Mouse (Mus musculus) cerebellum, postnatal 25 days (tissue): ENCODE results near the gene Ablim2.

ENCODE experiments used
- DNase-seq, 2 experiments: peaks; one replicate each; pipeline ENCODE4 v3.0.0; 2021; ENCODE audit warnings: mixed read lengths in 2 of 2

Gene Ablim2

DNA sequence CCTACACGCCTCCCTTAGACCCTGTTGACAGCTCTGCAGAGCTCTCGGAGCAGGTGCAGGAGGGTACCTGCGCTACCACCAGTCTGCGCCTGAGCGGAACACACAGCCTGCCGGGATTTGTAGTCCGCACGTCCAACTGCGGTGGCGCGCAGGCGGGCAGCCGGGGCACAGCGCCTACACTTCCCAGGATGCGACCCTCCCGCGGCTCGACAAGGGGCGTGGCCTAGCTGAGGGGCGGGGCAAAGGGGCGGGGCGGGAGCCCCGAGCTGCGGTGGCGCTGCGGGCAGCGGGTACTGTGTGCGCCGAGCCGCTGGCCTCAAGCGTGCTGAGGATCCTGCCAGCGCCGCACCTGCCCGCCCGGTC, at the start of gene Ablim2:
Ablim2 (plus strand) TSS at position 242 of the 363 bp plus-strand sequence.
- DNase-seq: peak; percentile 96 to 98

DNA sequence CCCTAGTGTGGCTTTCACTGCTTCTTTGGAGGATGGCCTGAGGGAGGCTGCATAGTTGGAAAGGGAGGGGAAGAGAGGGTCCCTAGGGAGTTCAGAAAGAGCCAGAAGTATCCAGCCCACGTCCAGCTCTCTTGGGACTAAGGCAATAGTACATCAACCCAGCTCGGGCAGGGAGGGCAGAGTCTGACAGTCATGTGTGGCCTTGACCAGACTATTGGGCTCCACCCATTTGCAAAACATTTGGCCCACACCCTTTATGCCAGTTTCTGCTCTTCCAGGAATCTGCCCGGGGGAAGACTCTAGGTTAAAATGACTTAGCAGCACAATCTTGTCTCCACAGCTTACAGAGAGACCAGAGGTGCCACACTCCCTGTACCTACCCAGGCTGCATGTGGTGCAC, 47.2 kb upstream of the Ablim2 start:
- no peak for DNase-seq

DNA sequence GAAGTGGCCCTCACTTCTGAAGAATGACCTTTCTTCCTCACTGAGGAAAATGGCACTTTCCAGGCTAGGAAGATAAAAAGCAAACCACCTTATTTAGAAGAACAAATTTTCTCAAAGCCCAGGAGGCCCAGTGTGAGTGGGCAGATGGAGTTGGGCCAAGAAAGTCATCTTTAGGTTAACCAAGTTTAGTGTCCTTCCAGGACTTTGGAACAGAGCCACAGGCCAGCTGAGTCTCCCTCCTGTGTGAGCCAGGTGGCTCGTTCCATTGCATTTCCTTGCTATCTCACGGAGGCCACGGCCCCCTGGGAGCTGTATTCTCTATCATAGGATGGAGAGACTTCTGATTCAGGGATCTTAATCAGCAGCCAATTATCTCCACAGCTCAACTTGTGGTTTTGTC, 46.7 kb upstream of the Ablim2 start:
- DNase-seq: no peak

DNA sequence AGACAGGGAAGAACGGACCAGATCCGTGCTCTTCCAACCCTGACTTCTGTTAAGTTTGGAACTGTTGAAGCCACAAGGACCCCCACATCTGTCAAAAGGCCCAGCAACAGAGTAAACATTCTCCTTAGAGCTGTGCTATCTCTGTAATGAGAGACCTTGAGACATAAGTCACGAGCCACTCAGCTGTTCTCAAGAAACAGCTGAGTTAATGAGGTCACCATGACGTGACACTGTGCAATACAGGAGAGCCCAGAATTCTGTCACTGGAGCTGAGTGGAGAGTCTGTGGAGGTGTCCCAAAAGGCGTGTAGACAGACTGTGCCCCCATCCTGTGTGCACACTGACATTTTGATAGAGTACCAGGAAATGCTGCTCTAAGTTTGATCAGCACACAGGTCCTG, 45.2 kb upstream of the Ablim2 start:
- no peak for DNase-seq

DNA sequence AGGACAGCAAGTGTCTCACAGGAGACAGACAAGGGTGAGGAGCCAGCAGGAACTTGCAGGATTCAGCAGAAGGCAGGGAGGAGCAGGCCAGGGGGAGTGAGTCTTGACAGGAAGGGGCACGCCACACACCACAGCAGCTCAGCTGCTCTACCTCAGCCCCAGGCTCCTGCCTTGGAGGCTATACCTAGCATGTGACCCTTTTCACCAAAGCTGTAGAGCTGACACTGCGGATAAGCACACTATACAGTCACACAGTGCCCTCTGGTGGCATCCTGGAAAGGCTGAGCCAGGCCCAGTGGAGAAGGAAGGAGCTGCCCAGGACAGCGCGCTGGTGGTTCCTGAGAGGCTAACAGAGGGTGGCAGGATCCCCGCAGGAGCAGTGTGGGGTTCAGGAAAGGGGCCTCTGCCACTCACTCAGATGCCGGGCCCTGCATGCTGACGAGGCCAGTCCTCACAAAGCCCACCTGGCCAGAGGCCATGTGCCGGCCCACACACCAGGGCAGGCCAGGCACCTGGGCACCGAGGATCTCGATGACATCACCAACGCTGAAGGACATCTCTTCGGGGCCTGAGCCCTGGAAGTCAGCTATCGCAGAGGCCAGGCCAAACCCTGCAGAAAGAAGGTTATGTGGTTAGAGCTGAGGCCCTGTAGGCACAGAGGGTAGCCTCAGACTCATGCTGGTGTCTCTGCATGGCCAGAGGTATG, 43.9 kb upstream of the Ablim2 start:
- DNase-seq: peak; percentile 73 to 86

DNA sequence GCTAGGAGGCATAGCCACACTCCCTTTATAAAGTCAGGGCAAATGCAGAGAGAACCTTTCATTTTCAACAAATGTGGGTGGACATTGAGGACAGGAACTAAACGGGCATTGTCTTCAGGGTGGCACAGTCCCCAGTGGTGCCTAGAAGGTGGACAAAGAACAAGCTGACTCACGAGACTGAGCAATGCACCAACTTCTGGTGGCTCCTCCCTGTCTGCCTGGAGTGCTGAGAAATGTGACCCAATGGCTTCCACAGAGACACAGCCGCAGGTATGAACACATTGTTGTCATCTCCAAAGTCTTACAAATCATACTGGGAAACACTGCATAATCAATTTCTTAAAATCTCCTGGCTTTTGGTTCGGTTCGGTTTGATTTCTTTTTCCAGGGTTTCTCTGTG, 40.2 kb upstream of the Ablim2 start:
- DNase-seq: no peak

DNA sequence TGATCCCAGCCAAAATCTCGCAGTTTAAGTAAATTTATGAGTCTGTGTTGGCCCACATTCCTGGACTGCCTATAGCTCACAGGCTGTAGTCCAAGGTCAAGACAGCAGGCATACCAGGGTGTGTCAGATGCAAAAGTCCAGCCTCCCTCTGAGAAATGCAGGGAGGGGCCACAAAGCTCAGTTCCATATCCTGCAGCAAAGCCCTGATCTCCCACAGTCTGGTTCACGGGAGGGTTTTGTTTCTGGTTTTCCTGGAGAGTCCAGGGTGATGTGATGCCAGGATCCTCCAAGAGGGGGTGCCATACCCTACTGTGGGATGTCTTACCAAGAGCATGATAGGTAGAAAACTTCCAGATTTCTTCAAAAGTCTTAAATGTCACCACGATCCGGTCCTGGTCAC, 39.7 kb upstream of the Ablim2 start:
- DNase-seq: peak; percentile 18 to 51

DNA sequence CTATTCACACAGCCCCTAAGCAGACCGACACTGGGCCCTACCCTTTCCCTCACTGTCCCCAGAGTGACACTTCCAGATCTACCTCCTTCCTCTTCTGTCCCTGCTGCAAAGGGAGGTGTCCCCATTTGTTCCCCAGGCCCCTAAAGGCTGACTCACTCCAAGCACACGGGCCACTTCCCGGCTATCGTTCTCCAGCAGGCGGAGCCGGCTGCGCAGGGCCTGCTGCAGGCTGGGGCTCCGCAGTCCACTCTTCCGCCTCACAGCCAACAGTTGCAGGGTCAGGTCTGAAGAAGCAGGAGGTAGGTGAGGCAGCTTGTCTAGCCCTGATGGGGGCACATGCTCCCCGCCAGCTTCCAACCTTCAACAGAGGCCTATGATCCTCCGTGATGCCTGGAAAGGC, 38.9 kb upstream of the Ablim2 start:
- no peak for DNase-seq

DNA sequence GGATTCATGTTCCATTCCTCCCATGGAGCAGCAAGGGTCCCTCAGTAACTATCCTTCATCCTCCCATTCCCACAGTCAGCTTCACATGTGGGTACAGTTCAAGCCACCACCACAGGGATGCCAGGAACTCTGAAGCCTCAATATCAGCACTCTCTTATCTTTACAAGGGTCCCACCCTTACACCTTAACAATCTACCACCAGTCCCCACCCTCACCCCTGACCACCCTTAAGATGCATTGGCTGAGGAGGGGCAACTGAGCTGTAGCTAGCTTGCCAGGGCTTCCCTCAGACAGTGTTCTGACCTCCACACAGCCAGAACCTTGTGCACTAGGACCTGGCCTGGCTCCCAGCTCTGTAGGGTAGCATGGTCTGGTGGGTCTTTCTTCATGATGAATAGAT, 38.3 kb upstream of the Ablim2 start:
- no peak for DNase-seq

DNA sequence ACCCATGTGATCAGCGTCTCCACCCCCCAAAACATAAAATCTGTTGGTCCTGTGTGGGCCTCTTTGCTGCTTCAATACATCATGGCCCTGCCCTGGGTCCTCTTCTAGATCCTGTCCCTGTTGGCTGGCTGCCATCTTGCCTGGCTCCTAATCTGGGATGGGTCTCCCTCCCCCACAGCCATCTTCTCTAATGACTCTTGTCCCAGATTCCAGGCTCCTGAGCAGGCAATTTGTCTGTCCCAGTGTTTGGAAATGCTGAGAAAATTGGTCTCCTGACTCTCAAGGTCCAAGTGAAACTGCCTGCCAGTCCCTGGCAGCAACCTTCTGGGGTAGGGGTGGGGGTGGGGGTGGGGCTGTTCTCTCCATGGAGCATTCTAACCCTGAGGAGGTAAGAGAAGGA, 37.8 kb upstream of the Ablim2 start:
- DNase-seq: peak in 1 of 2 experiments; percentile 21

DNA sequence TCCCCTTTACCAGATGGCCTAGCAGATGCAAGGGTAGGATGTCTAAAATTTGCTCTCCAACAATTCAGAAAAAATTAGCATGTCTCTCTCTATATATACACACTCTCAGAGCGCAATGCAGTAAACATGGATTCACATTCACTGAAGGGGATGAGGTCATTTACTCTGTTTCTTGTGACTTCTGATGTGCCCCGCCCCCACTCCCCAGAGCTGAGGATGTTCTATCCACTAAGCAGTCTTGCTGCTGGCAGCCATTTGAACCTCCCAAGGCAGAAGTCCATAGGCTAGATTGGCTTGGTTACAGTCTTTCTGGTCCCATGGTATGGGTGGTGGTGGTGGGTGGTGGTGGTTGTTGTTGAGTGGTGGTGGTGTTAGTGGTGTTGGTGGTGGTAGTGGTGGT, 35.7 kb upstream of the Ablim2 start:
- DNase-seq: no peak

DNA sequence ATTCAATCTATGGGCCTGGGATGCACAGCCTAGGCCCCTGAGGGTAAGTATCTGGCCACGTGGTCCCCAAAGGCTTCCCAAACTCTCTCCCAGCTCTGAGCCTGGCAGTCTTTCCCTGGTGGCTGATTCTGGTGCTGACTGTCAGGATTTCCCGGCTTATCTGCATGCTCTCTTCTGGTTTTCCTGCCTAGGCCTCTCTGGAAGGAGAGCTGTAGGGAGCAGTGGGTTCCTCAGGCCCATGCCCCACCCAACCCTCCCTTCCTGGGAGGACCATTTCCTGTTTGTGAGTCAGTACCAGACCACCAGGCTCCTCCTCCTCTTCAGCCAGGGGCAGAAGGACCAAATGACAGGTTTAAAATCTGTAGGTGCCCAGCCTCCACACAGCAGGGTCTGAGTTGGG, 35.0 kb upstream of the Ablim2 start:
- no peak for DNase-seq

DNA sequence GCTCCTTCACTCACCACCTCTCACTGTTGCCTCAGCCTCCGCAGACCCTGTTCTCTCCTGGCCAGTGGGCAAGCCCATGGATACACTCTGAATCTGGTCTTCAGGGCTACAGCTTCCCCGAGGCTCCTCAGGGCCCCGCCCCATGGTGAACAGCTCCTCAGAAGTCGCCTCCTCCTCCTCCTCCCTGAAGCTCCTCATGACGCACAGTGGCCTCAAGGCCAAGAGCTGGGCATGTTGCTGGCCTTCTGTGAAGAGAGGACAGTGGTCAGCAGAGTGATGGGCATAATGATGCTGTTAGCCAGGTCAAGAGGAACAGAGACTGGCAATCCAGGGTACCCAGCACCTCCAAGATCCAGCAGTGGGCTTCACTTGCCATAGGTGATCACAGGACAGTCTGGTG, 33.8 kb upstream of the Ablim2 start:
- no peak for DNase-seq

DNA sequence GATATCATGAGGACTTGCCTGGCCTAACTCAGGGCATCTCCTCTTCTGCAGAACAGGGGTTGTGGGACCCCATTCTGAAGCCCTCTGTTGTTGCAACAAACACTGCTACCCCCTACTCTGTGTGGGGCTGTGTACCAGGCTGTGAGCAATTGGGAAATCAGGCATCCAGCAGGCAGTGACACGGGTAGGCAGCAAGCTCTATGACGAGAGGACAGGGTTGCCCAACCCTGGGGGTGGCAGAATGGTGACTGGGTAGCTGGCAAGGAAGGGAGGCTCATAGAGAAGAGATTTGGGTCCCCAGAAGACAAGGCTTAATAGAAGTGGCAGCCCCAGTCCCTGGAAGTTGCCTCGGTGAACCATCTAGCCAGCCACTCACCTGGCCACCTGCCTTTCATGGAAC, 31.8 kb upstream of the Ablim2 start:
- DNase-seq: no peak

DNA sequence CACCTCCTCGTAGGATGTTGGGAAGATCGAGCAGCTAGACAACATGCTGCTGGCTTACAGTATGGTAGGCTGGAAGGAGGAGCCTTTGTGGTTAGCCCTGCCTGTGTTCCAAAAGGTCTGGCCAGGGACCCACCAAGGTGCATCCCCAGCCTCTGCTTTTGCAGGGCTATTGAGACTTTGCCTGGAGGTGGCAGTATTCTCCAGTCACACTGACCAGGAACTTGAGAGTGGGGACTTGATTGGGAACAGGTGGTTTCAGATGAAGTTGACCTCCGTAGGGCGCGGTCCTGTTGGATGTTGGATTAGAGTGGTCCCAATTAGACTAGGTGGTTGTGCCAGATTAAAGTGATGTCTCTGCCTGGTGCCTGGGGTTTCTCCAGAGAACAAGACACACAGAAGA, 30.2 kb upstream of the Ablim2 start:
- DNase-seq: no peak

DNA sequence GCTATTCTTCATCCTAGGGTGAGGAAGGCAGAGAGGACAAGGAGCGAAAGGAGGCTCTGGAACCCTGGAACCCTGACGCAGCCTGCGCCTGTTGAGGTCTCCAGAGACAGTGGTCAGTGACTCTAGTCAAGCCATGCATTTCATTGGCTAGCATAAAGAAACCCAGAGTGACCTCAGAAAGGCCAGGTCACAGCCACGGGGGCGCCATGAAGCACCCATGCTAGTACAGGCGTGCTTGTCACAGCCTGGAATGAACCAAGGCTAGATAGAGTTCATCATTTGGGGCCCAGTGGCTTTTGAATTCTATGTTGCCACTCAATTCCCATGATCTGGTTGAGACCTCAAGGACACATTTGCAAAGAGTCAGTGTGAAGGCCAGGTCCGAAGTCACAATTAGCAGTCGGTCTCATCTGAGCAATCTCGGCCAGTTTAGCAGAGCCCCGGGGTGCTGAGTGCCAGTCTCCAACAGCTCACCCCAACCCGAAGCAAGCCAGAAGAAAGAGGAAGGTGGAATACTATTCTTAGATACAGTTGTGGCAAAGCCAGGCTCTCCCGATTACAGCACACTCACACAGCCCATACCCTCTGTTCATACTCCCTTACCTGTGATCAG, 29.2 kb upstream of the Ablim2 start:
- DNase-seq: no peak

DNA sequence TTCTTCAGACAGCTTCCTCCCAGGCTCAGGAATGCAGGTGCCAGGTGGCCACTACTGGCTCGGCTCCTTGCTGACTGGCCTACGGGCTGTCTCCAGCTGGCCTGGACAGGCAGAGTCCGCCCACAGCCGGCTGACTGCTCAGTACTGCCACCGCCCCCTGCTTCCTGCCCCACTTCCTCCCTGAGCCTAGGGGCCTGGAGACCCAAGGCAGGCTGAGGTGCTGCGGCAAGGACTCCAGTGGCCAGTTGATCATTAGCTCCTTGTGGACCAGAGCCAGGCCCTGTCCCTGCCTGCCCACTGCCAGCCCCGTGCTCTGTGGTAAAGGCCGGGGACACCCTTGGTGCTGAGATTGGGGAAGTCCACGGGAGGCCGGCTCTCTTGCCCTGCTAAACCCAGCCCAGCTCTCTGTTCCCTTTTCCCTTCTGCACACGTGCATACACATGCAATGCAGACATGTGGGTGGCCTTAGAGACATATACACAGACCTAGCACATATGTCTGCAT, 28.7 kb upstream of the Ablim2 start:
- peak; percentile 71 to 75 for DNase-seq

DNA sequence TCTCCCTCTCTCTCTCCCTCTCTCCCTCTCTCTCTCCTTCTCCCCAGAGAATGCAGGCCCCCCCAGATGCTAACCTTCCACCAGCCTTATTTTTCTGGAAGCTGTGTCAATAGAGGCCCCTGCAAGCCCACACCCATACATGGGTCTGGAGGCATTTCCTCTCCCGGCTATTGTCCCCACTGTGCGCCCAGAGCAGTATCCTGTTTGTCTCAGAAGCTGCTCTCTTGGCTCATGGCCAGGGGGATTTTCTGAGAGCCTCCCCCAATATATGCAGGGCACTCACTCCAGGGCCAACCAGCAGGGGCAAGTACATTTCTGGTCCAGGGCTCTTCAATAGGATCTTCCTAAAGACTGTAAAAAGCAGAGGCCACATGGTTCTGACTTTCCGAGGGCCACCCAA, 27.8 kb upstream of the Ablim2 start:
- DNase-seq: peak in 1 of 2 experiments; percentile 23

DNA sequence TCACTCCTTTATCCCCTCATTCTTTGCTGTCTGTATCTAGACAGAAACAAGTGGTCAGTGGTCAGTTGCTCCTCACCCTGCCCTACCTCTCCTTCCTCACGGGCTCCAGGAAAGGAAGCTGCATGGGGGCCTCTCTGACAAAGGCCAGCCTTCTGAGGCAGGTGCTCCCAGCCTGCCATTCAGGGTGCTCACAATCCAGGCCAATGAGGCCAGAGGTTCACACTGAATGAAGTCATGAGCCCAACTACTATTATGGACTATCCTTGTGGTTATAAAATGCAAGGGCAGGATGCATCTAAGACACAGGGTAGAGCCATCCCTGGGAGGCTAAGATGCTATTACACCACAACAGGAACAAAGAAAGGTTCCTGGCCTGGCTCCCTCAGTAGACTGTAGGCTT, 27.1 kb upstream of the Ablim2 start:
- DNase-seq: no peak

DNA sequence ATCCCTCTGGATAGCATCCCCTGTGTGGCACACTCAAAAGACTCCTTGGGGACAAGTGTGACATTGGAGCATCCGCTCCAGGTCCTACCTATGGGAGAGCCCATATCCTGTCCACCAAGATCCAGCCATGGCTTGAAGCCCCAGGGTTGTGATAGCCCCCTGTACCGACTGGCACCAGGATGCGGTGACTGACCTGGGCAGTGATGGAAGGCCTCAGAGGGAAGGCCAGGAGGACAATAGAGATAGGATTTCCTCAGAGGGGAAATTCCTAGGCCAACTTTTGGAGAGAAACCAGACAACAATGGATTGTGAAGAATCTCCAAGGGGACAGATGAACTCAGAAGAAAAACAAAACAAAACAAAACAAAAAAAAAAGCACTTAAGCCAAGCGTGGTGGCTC, 26.7 kb upstream of the Ablim2 start:
- no peak for DNase-seq

DNA sequence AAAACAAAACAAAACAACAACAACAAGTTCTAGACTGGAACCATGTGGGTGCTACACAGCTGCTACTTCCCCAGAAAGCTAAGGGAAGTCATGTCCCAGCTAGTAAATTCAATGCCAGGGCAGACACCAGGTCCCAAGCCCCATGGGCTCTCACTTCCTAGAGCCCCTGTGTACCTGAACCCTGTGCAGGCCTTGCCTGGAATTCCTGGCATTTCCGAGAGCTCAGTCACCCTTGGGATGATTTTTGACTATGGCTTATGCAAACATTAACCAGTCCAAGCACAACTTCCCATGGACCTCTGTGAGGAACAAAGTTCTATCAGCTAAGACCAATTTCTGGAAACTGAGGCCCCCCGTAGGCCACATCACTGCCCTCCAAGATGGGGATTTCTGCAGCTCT, 24.2 kb upstream of the Ablim2 start:
- no peak for DNase-seq

DNA sequence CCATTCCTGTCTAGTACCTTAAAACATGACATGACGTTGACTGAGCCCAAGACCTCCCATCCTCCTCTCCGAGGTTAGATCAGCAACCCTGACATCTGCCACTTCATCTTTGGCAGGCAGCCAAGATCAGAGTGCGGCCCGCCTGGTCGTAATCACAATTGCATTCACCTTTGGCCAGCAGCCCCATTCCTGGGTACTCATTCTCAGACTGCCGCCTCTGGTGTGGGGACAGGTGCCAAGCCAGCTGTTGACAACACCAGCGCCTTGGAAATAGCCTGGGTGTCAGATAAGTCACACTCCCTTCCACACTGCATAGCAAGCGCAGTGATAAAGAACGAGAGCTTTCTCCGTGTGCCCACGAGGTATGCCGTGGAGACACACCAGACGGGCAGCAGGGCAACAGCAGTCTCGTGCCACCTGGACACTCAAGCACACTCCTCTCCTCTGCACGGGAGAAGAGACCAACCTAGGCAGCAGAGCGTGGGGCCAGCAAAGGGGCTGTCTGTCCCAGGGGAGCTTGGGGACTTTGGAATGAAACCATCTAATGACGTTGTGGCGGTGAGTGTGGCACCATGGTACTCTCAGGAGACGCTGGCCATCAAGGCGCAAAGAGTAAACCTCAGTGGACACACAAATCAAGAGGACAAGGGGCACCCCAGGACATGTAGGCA, 20.3 kb upstream of the Ablim2 start:
- peak; percentile 34 to 50 for DNase-seq

DNA sequence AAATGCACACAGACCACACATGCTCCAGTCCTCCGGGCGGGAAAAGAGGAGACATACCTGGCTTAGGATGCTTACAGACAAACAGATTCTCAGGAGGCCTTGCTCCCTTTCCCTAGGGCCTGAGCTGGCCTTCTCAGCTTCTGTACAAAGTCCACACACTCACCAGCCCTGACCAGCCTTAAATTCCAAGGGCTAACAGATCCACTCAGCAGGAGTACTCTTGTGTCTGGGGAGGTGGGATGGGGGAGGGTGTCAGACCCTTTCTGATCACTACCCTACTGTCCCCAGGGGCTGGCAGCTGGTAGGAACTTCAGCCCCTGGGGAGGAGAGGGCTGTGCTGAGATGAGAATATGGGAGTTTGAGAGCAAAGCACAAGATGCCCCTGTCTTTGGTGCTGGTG, 18.7 kb upstream of the Ablim2 start:
- no peak for DNase-seq

DNA sequence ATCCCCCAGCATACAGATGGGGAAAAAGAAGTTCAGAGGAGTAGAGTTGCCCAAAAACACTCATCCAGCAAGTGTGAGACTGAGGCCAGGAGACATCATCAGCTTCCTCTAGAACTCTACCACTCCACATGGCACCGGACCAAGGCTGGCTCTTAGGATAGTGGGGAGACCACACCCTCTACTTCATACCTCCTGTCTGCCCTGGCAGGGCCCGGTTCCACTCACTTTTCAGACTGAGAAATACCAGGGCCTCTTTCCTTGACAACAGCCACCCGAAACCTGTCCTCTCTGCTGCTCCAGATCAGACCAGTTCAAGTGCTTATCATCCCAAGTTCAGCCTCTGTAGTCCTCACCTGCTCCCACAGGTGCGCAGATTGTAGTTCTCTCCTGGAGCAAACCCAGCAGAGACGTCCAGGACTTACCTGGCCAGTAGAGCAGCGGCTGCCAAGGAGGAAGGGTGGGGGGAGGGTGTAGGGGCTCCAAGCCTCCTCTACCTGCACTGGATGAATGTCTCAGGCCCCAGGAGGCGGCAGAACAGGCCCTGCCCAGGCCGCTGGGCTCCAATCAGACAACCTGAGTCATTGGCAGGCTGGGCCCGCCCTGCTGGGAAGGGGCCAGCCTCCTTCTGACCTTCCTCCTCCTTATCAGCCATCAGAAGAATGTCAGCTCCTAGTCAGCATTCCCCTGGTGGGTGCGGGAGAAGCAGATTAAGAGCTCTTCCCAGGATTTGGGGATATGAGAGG, 18.0 kb upstream of the Ablim2 start, which contains the start of gene Sh3tc1:
Sh3tc1 (minus strand) TSS at position 452 of the 743 bp plus-strand sequence.
- no peak for DNase-seq
